Mouse (Mus musculus): ENCODE measurements around the gene Il18rap. TPM values are rescaled to one million over a fixed set of nuclear protein-coding genes. Genes with fewer than 3 reads are reported as not detected.

Il18rap gene
- polyA plus RNA-seq, 2 experiments, result 0.73 to 1.1 TPM

DNA sequence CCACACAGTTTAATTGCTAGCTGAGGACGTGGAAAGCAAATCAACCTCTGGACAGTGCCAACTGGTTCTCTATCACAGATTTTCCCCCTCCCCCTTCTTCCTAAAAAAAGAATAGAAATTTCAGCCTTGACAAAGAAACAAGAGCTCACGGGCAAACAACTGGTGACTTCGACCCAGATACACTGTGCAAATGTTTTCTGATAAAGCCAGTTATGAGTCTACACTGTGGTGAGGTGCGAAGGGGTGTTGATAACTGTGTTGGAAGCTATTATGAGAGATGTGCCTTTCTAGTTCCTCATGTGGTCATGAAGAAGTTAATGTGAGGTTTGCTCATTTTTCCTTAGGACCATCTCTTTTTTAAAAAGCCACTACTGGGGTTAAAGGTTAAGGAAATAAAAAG, 54.2 kb downstream of the Il18rap start:
- H3K27ac ChIP-seq, result no peak overlapping the region
- no peak overlapping the region for H3K4me3 ChIP-seq (ENCODE audit: insufficient read depth in 1 of 2, low read depth in 2 of 2, low read length in 2 of 2)
- TF ChIP-seq EP300 (IDR thresholded peaks at IDR 0.05; ENCODE audit: low read depth), result no peak
- no peak for TF ChIP-seq CTCF (IDR thresholded peaks at IDR 0.05; ENCODE audit: low read depth)
- no peaks in the 10 kb centered on the region for H3K9me3 ChIP-seq (ENCODE audit: control insufficient read depth, low read length)
- H3K4me1 ChIP-seq (replicated peaks; ENCODE audit: control insufficient read depth in 2 of 2, insufficient read depth in 2 of 2, low read length in 1 of 2), result no peaks in the 10 kb centered on the region
- no peak overlapping the region for H3K4me2 ChIP-seq (ENCODE audit: low read depth)
- H3K36me3 ChIP-seq (replicated peaks; ENCODE audit: control insufficient read depth, insufficient read depth, low read depth), result no peaks in the 10 kb centered on the region
- H3K9ac ChIP-seq (replicated peaks), result no peak overlapping the region
- WGBS (ENCODE audit: insufficient replicate concordance), result 47% methylated on average over 4 of the region's 4 CpGs
- H3K27me3 ChIP-seq (ENCODE audit: control insufficient read depth, insufficient read depth, low read length), result no peaks in the 10 kb centered on the region
- no peak for DNase-seq (ENCODE audit: low read depth in 3 of 3, low spot score in 3 of 3)
- no peak for ATAC-seq (ENCODE audit: insufficient read depth)

DNA sequence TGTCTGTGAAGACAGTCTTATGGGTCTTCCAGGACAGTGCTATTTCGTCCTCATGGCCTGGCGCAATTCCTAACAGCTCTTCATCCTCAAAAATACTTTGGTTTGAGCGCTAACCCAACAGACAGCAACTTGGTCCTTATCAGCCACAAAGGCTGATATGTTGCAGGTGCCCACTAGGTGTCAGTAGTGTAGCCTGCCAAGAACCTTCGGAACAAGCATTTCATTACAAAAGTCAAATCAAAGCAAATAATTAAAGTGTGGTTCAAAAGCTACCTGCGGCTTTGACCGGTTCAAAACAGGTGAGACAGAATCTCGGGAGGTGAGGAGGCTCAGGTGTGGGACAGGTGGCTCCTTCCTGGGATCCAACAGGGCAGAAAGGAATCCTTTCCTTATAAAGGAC, 64.6 kb downstream of the Il18rap start, which contains the start of gene Slc9a4:
Gene Slc9a4, plus strand, starts transcription at position 298 of the 400 bp plus-strand sequence.
- no peaks in the 10 kb centered on the region for H3K36me3 ChIP-seq (replicated peaks; ENCODE audit: control insufficient read depth, insufficient read depth, low read depth)
- no peak within 1 kb of the TSS for H3K27ac ChIP-seq
- no peaks in the 10 kb centered on the region for H3K4me1 ChIP-seq (replicated peaks; ENCODE audit: control insufficient read depth in 2 of 2, insufficient read depth in 2 of 2, low read length in 1 of 2)
- no peaks in the 10 kb centered on the region for H3K27me3 ChIP-seq (ENCODE audit: control insufficient read depth, insufficient read depth, low read length)
- WGBS (ENCODE audit: insufficient replicate concordance), result 6% methylated on average over 7 of the region's 7 CpGs
- no peak within 1 kb of the TSS for H3K4me3 ChIP-seq (ENCODE audit: insufficient read depth in 1 of 2, low read depth in 2 of 2, low read length in 2 of 2)
- DNase-seq (ENCODE audit: low read depth in 3 of 3, low spot score in 3 of 3) (no peak), ATAC-seq (ENCODE audit: insufficient read depth) (no peak)
- H3K4me2 ChIP-seq (ENCODE audit: low read depth), result no peak within 1 kb of the TSS
- no peaks in the 10 kb centered on the region for H3K9me3 ChIP-seq (ENCODE audit: control insufficient read depth, low read length)
- no peak within 1 kb of the TSS for H3K9ac ChIP-seq (replicated peaks)
- no peak for TF ChIP-seq EP300 (IDR thresholded peaks at IDR 0.05; ENCODE audit: low read depth)
- peak; percentile 74 for TF ChIP-seq CTCF (IDR thresholded peaks at IDR 0.05; ENCODE audit: low read depth)

DNA sequence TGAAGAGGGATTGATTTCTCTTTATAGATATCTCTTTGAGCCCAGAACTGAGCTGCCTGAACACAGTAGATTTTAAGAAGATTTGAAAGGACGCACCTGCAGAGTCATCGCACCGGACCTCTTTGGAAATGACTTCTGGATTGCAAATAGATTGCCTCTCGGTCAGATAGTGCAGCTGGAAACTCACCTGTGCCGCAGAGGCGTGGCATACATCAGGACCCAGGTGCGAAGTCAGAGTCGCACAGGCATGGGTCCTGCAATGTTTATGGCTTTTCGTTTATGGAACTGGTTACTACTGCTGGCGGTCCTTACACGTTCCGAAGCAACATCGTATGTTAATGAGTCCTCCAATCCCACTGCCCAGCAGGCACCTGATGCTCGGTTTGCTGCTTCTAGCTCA, 65.1 kb downstream of the Il18rap start:
- TF ChIP-seq EP300 (IDR thresholded peaks at IDR 0.05; ENCODE audit: low read depth) (no peak), CTCF (IDR thresholded peaks at IDR 0.05; ENCODE audit: low read depth) (no peak)
- Histone ChIP-seq H3K9me3 (ENCODE audit: control insufficient read depth, low read length) (no peaks in the 10 kb centered on the region), H3K4me1 (replicated peaks; ENCODE audit: control insufficient read depth in 2 of 2, insufficient read depth in 2 of 2, low read length in 1 of 2) (no peaks in the 10 kb centered on the region), H3K27ac (no peak overlapping the region), H3K36me3 (replicated peaks; ENCODE audit: control insufficient read depth, insufficient read depth, low read depth) (no peaks in the 10 kb centered on the region), H3K27me3 (ENCODE audit: control insufficient read depth, insufficient read depth, low read length) (no peaks in the 10 kb centered on the region), H3K9ac (replicated peaks) (no peak overlapping the region), H3K4me3 (ENCODE audit: insufficient read depth in 1 of 2, low read depth in 2 of 2, low read length in 2 of 2) (no peak overlapping the region), H3K4me2 (ENCODE audit: low read depth) (no peak overlapping the region)
- DNase-seq (ENCODE audit: low read depth in 3 of 3, low spot score in 3 of 3), result no peak
- WGBS (ENCODE audit: insufficient replicate concordance), result 47% methylated on average over 14 of the region's 14 CpGs
- ATAC-seq (ENCODE audit: insufficient read depth), result no peak

DNA sequence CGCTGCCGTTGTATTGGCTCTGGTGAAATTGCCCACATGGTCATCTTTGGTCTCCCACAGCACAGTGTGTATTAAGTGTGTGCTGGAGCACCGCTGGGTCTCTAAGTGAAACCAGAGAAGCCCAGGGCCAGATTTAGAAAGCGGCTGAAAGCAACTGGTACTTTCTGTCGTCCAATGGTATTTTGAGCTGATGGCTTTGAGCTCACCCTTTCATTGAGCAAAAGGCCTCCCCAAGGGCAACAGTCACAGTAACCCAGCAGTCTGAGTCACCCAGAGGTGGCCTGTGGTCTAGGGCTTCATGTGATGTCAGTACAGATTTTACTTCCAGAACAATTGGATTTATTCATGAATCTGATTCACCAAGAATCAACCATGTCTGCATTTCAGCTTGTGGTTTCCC, 71.6 kb downstream of the Il18rap start:
- Histone ChIP-seq H3K27me3 (ENCODE audit: control insufficient read depth, insufficient read depth, low read length) (no peaks in the 10 kb centered on the region), H3K4me2 (ENCODE audit: low read depth) (no peak overlapping the region), H3K4me3 (ENCODE audit: insufficient read depth in 1 of 2, low read depth in 2 of 2, low read length in 2 of 2) (no peak overlapping the region), H3K27ac (no peak overlapping the region), H3K36me3 (replicated peaks; ENCODE audit: control insufficient read depth, insufficient read depth, low read depth) (no peaks in the 10 kb centered on the region), H3K9ac (replicated peaks) (no peak overlapping the region), H3K9me3 (ENCODE audit: control insufficient read depth, low read length) (no peaks in the 10 kb centered on the region), H3K4me1 (replicated peaks; ENCODE audit: control insufficient read depth in 2 of 2, insufficient read depth in 2 of 2, low read length in 1 of 2) (no peaks in the 10 kb centered on the region)
- DNase-seq (ENCODE audit: low read depth in 3 of 3, low spot score in 3 of 3) (no peak), ATAC-seq (ENCODE audit: insufficient read depth) (no peak)
- 78% methylated on average over 5 of the region's 5 CpGs for WGBS (ENCODE audit: insufficient replicate concordance)
- TF ChIP-seq CTCF (IDR thresholded peaks at IDR 0.05; ENCODE audit: low read depth) (no peak), EP300 (IDR thresholded peaks at IDR 0.05; ENCODE audit: low read depth) (no peak)

DNA sequence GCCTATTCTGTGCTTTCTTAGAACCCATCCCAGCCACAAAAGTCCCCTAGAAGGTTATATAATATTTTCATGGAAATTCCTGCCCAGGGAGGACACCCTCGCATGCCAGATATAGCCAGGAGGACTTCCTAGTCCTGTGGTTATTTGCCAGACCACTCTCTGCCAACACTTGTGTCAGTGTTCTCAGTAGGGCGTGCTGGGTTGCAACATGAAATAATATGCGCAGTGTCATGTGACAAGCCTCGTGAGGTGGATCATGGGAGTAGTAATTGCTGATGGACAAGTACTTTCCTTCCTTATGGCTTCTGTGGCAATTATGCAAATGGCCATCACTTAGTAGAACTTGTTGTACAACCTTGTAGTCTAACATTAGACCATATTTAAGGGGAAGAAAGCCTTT, 75.8 kb downstream of the Il18rap start:
- no peak for TF ChIP-seq CTCF (IDR thresholded peaks at IDR 0.05; ENCODE audit: low read depth)
- no peak for TF ChIP-seq EP300 (IDR thresholded peaks at IDR 0.05; ENCODE audit: low read depth)
- DNase-seq (ENCODE audit: low read depth in 3 of 3, low spot score in 3 of 3) (no peak), ATAC-seq (ENCODE audit: insufficient read depth) (no peak)
- Histone ChIP-seq H3K4me3 (ENCODE audit: insufficient read depth in 1 of 2, low read depth in 2 of 2, low read length in 2 of 2) (no peak overlapping the region), H3K27me3 (ENCODE audit: control insufficient read depth, insufficient read depth, low read length) (no peaks in the 10 kb centered on the region), H3K36me3 (replicated peaks; ENCODE audit: control insufficient read depth, insufficient read depth, low read depth) (no peaks in the 10 kb centered on the region), H3K9me3 (ENCODE audit: control insufficient read depth, low read length) (no peaks in the 10 kb centered on the region), H3K27ac (no peak overlapping the region), H3K9ac (replicated peaks) (no peak overlapping the region), H3K4me1 (replicated peaks; ENCODE audit: control insufficient read depth in 2 of 2, insufficient read depth in 2 of 2, low read length in 1 of 2) (no peaks in the 10 kb centered on the region), H3K4me2 (ENCODE audit: low read depth) (no peak overlapping the region)
- 63% methylated on average over 4 of the region's 4 CpGs for WGBS (ENCODE audit: insufficient replicate concordance)
